Mouse (Mus musculus) thymus, postnatal 36 days (tissue): Measurements from ENCODE around the gene Bmp7.

Source experiments
- DNase-seq, 2 experiments: peaks; one replicate each; pipeline ENCODE4 v3.0.0; 2022; ENCODE audit warnings: mixed read lengths in 2 of 2

Gene Bmp7

GRCm38 (mm10) chr2:172940003-172940798 is at the start of gene Bmp7:
Gene Bmp7, minus strand, starts transcription at chr2:172940321.
- peak; percentile 83 to 85 for DNase-seq

- DNase-seq = peak; percentile 35 to 61
Measured at GRCm38 (mm10) chr2:172982776-172983561, 42.8 kb upstream of the Bmp7 start.

GRCm38 (mm10) chr2:172979666-172980345 is 39.7 kb upstream of the Bmp7 start:
- peak in 1 of 2 experiments; percentile 37 for DNase-seq

- DNase-seq = peak in 1 of 2 experiments; percentile 62
Measured at GRCm38 (mm10) chr2:172978131-172978633, 38.1 kb upstream of the Bmp7 start.

- DNase-seq = peak; percentile 88 to 96
Measured at GRCm38 (mm10) chr2:172977409-172978130, 37.4 kb upstream of the Bmp7 start, which contains the start of gene Spo11. Gene Spo11, plus strand, starts transcription at chr2:172977700.

DNA sequence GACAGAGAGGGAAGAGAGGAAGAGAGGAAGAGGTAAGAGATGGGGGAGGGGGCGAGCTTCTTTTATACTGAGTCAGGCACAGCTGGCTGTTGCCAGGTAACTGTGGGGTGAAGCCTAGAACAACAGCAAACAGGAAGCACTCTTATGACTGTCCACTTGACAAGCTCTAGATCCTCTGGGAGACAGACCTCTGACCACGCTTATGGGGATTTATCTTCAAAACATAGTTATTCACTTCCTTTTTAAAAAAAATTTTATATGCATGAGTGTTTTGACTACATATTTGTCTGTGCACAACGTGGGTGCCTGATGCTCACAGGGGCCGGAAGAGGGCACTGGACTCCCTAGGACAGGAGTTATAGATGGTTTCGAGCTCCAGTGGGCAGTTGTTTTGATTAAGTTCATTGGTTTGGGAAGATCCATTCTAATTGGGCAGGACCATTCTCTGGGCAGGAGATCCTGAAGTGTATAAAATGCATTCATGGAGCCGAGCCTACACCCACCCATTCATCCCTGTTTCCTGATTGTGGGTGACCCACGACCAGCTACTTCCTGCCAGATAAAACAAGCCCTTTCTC is 36.6 kb upstream of the Bmp7 start:
- peak; percentile 62 to 75 for DNase-seq

DNA sequence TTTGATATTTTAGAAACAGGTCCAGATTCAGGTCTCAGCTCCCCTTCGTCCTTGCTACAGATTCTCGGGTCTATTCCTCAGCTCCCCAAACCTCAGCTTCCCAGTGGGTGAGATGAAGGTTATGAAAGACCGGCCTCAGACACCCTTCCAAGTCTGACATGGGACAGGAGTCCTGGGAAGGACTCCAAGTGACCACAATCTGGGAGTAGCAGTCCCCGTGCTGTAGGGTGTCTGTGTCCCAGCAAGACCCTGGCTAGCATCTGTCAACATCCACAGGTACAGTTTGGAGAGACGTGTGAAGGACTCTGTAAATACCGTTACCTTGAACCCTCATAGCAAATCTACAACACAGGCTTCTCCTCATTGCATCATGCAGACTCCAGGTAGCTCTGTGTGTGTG is 35.0 kb upstream of the Bmp7 start:
- DNase-seq = peak in 1 of 2 experiments; percentile 15

GRCm38 (mm10) chr2:172974701-172975100 is 34.6 kb upstream of the Bmp7 start:
- DNase-seq = peak in 1 of 2 experiments; percentile 41

DNA sequence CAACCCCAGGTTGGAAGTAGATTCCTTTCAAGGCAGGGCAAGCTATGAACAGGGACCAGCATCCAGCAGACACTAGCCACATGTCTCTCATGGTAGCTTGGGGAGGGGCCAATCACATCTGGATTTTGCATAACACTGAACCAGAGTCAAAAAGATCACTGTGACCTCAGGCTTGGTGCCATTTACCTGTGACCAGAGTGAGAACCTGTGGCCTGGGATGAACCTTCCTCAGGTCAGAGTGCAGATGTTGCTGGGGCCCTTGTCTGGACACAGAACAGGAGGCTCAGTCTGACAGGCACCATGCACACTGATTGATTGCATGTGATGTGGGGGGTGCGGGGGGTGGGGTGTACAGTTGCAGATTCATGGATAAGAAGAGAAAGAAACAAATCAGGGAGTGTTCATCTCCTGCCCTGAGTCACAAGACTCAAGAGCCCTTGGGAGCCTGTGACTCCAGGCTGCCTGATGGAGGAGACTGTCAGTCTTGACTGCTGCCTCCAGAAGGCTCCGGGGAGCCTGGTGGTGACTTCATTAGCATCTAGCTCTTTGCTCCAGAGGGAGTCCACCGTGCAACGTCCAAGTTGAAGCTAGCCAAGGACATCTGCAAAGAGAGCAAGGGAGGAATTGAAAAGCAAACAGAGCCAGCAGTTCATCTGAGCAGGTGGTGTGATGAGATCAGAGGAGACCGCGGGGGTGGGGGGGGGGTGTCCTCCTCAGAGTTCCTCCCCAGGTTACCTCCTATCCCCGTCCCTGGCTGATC is 33.9 kb upstream of the Bmp7 start:
- DNase-seq = peak; percentile 36 to 37

- no peak for DNase-seq
Measured at GRCm38 (mm10) chr2:172971865-172972264, 31.7 kb upstream of the Bmp7 start.

GRCm38 (mm10) chr2:172966480-172966879 is 26.4 kb upstream of the Bmp7 start:
- DNase-seq = peak in 1 of 2 experiments; percentile 16

- no peak for DNase-seq
Measured at GRCm38 (mm10) chr2:172965249-172965648, 25.1 kb upstream of the Bmp7 start.

DNA sequence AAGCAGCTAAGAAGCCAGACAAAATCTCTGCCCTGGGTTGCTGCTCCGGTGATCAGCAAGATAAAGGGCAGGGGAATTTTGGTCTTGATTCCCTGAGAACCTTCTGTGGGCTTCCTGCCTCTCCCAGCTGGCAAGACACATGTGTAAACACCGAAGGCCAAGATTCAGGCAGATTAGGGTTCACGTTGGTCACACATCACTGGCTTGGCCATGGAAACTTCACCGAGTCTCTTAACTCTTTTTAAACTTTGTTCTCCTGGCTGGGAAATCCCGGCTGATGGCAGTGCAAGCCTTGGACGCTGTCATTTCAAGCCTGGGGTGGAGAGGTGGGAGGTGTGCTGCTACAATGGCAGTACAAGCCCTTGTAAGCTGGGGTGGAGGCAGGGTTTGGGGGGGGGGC is 21.1 kb upstream of the Bmp7 start:
- DNase-seq = no peak

GRCm38 (mm10) chr2:172960350-172960749 is 20.2 kb upstream of the Bmp7 start:
- DNase-seq = no peak

GRCm38 (mm10) chr2:172959006-172959768 is 19.1 kb upstream of the Bmp7 start:
- DNase-seq = no peak

GRCm38 (mm10) chr2:172958579-172958978 is 18.5 kb upstream of the Bmp7 start:
- DNase-seq = no peak

- DNase-seq = no peak
Measured at GRCm38 (mm10) chr2:172951976-172952375, 11.9 kb upstream of the Bmp7 start.

DNA sequence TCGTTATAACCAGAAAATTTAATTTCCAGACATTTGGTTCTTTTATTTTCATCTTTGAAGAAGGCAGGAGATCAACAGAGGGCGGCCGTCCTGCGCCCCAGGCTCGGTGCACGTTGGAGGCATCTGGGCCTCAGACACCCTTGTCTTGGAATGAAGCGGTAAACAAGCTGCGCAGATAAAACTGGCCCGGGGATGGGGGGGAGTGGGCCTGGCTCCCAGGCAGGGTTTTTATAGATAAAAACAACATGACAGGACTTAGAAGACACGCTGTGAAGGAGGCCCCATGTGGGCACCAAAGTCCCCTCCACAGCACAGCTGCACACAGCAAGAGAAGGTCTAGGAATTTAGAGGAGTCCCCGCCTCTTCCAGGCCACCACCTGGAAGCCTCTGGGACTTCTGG is 10.6 kb upstream of the Bmp7 start:
- DNase-seq = no peak

- DNase-seq = no peak
Measured at GRCm38 (mm10) chr2:172950119-172950676, 10.1 kb upstream of the Bmp7 start.

- DNase-seq = no peak
Measured at GRCm38 (mm10) chr2:172949051-172949450, 8.9 kb upstream of the Bmp7 start.
